Mouse (Mus musculus) lung, postnatal 4 days (tissue): ENCODE results near the gene Tmem54.

Source experiments
- DNase-seq, 2 experiments: peaks; one replicate each; pipeline ENCODE4 v3.0.0; 2021

Gene Tmem54

GRCm38 (mm10) chr4:129105356-129105755 lies at the start of gene Tmem54:
Gene Tmem54 (plus strand): TSS chr4:129105548.
- peak; percentile 48 to 62 for DNase-seq

GRCm38 (mm10) chr4:129055562-129055961 lies 49.8 kb upstream of the Tmem54 start:
- no peak for DNase-seq

GRCm38 (mm10) chr4:129057533-129058206 lies 47.7 kb upstream of the Tmem54 start:
- peak; percentile 98 to 99 for DNase-seq

GRCm38 (mm10) chr4:129058207-129059092 lies 46.9 kb upstream of the Tmem54 start, which contains the start of gene Rnf19b:
Gene Rnf19b (plus strand): TSS chr4:129058271.
- peak; percentile 51 to 67 for DNase-seq

- DNase-seq = peak; percentile 37
These were observed 46.2 kb upstream of the Tmem54 start for GRCm38 (mm10) chr4:129059125-129059551.

GRCm38 (mm10) chr4:129059922-129060321 lies 45.4 kb upstream of the Tmem54 start:
- DNase-seq = no peak

GRCm38 (mm10) chr4:129061486-129061885 lies 43.9 kb upstream of the Tmem54 start:
- DNase-seq = no peak

- no peak for DNase-seq
These were observed 42.9 kb upstream of the Tmem54 start for GRCm38 (mm10) chr4:129062281-129063075.

GRCm38 (mm10) chr4:129065688-129066236 lies 39.6 kb upstream of the Tmem54 start:
- no peak for DNase-seq

GRCm38 (mm10) chr4:129067638-129068415 lies 37.5 kb upstream of the Tmem54 start:
- no peak for DNase-seq

GRCm38 (mm10) chr4:129068848-129069247 lies 36.5 kb upstream of the Tmem54 start:
- no peak for DNase-seq

- no peak for DNase-seq
These were observed 26.2 kb upstream of the Tmem54 start for GRCm38 (mm10) chr4:129079126-129079525.

GRCm38 (mm10) chr4:129081041-129081440 lies 24.3 kb upstream of the Tmem54 start:
- no peak for DNase-seq

GRCm38 (mm10) chr4:129081512-129081911 lies 23.8 kb upstream of the Tmem54 start:
- DNase-seq = peak; percentile 38 to 44

GRCm38 (mm10) chr4:129081939-129082338 lies 23.4 kb upstream of the Tmem54 start:
- DNase-seq = no peak

GRCm38 (mm10) chr4:129082379-129083115 lies 22.8 kb upstream of the Tmem54 start:
- peak; percentile 76 to 82 for DNase-seq

- no peak for DNase-seq
These were observed 20.5 kb upstream of the Tmem54 start for GRCm38 (mm10) chr4:129084896-129085295.

- peak in 1 of 2 experiments; percentile 80 for DNase-seq
These were observed 19.3 kb upstream of the Tmem54 start for GRCm38 (mm10) chr4:129086078-129086477.

- no peak for DNase-seq
These were observed 17.5 kb upstream of the Tmem54 start for GRCm38 (mm10) chr4:129087850-129088249.

GRCm38 (mm10) chr4:129095276-129095675 lies 10.1 kb upstream of the Tmem54 start:
- DNase-seq = no peak

GRCm38 (mm10) chr4:129097006-129097405 lies 8.3 kb upstream of the Tmem54 start:
- DNase-seq = no peak
